Mouse (Mus musculus) cerebellum, postnatal 10 days (tissue): ENCODE data around the gene Tcf7.

Source experiments
- DNase-seq, 2 experiments: peaks; one replicate each; pipeline ENCODE4 v3.0.0; 2021; ENCODE audit warnings: mixed read lengths in 2 of 2

Tcf7 gene

GRCm38 (mm10) chr11:52282774-52283595 is at the start of gene Tcf7:
TSS of gene Tcf7 (minus strand) at chr11:52283014.
- peak; percentile 56 to 64 for DNase-seq

GRCm38 (mm10) chr11:52327313-52327712 is 44.5 kb upstream of the Tcf7 start:
- DNase-seq, result no peak

DNA sequence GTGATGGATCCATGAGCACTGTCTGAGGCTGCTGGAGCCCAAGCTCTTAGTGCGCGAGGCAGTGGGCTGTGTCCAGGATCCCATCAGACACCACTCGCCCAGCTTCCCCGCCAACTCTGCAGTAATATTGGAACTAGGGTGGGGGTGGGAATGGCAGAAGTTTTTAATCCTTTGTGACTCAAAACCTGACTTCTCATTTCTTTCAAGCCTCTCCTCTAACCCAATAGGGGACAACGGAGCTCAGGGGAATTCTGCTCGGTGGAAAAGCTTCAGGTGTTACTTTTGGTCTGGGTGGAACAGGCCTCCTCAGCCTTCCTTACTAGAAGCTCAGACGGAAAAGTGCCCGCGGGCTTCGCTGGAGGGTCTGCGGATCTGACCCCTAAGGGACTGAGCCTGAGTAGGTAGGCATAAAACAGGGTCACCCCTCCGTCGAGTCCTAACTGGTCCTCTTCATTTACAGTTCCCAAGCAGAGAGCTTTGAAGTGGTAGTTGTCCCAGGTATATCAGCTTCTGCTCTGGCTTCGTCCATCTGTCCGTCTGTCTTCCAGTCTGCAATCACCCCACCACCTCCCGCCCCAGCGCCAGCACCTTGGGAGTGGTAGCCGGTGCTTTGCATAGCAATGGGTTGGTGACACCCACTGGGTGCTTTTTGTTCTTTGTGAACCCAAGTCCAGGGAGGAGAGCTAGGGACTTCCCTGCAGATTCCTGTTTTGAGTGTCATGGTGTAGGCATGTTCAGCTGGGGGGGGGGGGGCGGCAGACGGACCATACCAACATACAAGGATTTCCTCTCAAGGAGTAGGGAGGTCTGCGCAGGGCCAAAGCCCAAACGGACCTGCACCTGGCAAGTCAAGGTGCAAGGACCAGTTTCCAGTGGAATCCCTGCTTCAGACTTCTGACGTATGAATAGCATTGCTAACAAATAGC is 41.9 kb upstream of the Tcf7 start:
- no peak for DNase-seq

DNA sequence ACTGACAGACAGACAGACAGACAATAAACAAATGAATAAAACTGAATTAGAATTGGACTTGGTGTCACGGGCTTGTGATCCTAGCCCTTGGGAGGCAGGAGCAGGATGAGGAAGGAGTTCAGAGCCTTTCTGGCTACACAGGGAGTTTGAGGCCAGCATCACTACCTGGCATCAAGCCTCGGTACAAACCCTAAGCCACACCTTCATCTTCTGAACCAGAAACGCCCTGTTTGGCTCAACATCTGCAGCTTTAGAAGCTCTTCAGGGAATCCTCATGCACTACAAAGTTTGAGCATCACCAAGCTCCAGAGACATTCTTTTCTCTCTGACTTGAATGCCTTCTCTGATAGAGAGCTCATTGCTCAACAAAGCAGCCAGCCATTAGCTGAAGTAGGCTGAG is 38.7 kb upstream of the Tcf7 start:
- no peak for DNase-seq

DNA sequence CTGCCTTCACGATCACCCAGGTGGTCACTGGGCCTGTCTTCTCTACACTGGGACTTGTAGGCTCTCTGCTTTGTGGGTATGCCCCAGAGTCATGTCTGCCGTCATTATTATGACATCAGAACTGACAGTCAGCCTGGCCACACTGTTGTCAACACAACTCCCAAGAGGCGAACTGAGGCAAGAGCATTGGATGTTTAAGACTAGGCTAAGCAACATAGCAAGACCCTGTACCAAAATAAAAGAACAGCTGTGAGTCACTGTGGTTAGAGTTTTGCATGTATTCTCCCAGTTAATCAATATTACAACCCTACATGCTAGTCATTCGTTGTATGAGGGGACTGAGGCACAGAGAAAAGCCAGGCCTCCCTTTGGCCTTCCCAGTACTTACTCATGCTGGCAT is 37.7 kb upstream of the Tcf7 start:
- no peak for DNase-seq

- no peak for DNase-seq
These were observed 36.9 kb upstream of the Tcf7 start for GRCm38 (mm10) chr11:52319664-52320063.

GRCm38 (mm10) chr11:52318445-52318844 is 35.6 kb upstream of the Tcf7 start:
- no peak for DNase-seq

GRCm38 (mm10) chr11:52314102-52314793 is 31.4 kb upstream of the Tcf7 start:
- DNase-seq, result no peak

GRCm38 (mm10) chr11:52310709-52311108 is 27.9 kb upstream of the Tcf7 start:
- DNase-seq, result no peak

DNA sequence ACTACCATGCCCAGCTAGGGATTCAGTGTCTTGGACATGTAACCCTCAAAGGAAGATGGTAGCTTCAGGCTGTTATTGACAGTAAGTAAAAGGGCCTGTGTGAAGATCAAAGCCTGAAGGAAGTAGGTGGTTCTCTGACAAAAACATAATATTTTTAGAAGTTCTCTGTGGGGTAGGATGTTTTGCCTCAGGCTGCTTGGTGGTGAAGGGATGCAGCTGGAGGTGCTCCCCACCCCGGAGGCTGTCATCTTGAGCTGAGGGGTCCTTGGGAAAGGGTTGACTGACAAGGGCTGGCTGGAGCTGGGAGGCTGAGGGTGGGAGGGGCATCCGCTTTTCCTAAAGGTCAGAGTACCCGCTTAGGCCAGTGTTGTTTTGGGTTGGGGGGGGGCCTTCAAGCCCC is 26.7 kb upstream of the Tcf7 start:
- no peak for DNase-seq

DNA sequence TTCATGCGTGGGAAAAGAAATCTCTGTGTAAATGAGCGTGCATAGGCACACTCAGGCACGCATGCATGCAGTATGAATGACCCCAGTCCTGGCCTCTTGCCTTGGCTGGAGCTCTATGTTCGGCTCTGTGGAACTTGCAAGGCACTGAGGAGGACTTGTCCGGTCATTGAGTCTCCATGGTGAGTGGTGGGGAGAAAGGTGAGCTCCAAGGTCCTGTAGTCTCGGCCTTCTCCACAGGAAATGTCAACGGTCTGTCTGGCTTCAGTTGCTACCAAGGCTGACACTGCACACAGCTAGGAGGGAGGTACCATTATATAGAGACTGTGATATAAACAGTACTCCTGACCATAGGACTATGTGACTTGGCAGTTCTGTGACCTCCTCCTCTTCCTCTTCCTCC is 23.6 kb upstream of the Tcf7 start:
- no peak for DNase-seq

DNA sequence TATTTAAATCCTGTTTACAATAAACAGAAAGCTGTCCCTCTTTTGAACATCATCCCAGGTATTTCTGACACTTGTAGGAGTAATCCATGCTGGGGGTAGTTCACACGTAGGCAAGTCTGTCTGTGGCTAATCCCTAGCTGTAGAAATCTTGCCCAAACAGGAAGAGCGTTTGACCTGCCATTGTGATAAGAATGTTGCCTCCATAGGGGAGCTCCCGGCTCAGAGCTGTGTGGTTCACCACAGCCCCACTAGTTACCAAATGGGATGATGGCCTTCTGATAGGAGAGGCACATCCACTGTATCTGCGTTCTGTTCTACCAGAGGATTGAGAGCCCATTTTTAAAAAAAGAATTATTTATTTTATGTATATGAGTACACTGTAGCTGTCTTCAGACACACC is 22.5 kb upstream of the Tcf7 start:
- no peak for DNase-seq

DNA sequence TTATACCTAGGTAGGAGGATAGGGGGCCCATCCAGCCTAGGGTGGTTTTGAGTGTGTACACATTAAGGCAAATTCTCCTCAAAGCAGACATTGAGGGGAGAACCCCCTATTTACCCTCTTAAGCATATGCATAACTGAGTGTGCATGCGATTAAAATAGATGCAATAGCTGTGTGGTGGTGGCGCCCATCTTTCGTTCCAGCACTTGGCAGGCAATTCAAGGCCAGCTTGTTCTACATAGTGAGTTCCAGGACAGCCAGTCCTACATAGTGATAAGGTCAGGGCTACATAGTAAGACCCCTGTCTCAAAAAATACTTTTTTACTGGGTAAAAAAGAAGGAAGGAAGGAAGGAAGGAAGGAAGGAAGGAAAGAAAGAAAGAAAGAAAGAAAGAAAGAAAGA is 19.9 kb upstream of the Tcf7 start:
- DNase-seq, result no peak

DNA sequence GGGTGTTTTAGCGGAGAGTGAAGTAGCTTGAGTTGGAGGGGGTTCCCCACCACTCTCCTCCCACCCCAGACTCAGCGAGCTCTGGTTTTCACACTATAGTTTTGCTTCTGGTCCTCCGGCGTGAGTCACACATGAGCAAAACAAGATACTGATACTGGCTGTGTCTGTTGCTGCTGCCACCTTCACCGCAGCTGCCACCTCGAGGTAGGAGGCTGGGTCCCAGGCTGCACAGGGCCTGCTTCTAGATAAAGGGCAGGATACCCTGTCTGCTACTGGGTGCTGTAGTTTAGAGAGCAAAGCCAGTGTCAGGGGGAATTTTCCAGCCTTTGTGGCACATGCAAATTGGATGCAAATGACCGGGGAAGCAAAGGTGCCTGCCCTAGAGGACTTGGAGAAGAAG is 16.9 kb upstream of the Tcf7 start:
- no peak for DNase-seq

- DNase-seq, result no peak
These were observed 16.1 kb upstream of the Tcf7 start for GRCm38 (mm10) chr11:52298955-52299354.

DNA sequence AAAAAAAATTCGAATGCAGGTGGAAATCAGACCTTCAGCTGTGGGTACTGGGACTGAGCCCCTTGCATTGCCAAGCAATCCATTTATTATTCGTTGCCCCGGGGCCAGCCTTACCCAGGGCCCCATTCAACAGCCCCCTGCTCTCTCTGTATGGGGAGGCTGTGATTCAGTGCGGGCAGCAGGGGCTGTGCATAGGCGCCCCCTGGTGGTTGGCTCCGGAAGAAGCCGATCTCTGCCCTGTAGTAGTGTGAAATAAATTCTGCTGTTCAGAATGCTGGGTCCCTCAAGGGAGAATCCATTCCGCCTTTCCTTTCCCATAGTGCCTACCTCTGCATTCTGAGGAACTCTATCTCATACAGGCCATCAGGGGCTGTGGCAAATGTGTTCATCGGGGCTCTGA is 14.5 kb upstream of the Tcf7 start:
- DNase-seq, result peak; percentile 86 to 89

DNA sequence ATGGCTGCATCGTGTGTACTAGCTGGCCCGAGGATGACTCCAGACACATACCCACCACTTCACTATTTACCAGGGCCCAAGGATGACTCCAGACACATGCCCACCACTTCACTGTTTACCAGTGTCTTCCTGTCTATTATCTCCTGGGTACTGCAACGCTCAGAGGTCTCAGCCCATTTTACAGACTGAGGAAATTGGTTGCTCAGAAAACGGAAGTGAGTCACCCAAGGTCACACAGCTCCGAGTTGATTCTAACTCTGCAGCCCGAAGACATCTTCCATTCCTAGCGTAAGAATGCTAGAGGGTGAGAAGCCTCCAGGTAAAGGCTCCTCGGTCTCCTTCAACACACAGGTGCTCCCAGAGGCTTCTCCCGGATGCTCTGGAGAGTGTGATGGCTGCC is 11.3 kb upstream of the Tcf7 start:
- no peak for DNase-seq

DNA sequence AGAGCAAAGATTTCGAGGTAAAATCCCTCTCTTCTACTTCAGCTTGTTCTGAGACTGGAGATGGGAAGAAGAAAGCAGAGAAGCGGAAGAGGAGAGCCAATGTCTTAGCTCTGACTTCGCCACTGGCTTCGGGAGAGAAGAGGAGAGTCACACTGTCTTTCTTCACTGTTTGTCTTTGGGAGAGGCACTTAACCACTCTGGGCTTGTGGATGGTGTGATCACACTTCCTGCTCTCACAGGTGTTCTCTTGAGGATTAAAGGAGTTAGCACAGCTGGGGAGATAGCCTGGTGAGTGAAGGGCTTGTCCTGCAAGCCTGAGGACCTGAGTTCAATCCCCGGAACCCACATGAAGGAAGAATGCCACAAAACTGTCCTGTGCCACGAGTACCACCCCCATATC is 10.1 kb upstream of the Tcf7 start:
- DNase-seq, result no peak

GRCm38 (mm10) chr11:52292346-52292745 is 9.5 kb upstream of the Tcf7 start:
- DNase-seq, result no peak

- no peak for DNase-seq
These were observed 4.1 kb upstream of the Tcf7 start for GRCm38 (mm10) chr11:52286958-52287305.

GRCm38 (mm10) chr11:52286301-52286957 is 3.6 kb upstream of the Tcf7 start:
- no peak for DNase-seq

GRCm38 (mm10) chr11:52283596-52284571 is 1.1 kb upstream of the Tcf7 start:
- peak; percentile 69 to 74 for DNase-seq
